Mouse (Mus musculus): ENCODE results near the gene Il16.

DNA sequence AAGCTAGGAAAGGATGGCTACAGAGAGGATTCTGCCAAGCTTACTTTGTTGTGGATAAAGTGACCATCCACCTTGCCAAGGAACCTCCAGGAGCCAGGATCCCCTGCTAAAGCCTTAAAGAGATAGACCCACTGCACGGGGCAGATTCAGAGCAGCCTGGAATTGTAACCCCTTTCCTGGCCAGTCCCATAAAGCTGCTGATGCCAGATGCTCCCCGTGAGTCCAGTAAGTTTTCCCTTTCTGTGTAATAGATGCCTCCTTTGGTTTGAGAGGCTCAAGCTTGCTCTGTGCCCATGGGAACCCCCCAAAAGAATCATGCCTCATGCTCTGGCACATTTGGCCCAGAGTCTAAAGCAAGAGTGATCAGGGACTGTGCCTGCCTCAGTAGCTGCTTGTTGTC lies 33.5 kb upstream of the Il16 start:
- TF ChIP-seq GATA1 (IDR thresholded peaks at IDR 0.05; ENCODE audit: borderline replicate concordance, low read length): no peak
- no peak for TF ChIP-seq FLI1 (IDR thresholded peaks at IDR 0.05; ENCODE audit: low read length)

All from megakaryocyte, embryonic 14.5 days (primary cell).